Mouse (Mus musculus): Measurements from ENCODE around the gene Exosc7.

Gene Exosc7

DNA sequence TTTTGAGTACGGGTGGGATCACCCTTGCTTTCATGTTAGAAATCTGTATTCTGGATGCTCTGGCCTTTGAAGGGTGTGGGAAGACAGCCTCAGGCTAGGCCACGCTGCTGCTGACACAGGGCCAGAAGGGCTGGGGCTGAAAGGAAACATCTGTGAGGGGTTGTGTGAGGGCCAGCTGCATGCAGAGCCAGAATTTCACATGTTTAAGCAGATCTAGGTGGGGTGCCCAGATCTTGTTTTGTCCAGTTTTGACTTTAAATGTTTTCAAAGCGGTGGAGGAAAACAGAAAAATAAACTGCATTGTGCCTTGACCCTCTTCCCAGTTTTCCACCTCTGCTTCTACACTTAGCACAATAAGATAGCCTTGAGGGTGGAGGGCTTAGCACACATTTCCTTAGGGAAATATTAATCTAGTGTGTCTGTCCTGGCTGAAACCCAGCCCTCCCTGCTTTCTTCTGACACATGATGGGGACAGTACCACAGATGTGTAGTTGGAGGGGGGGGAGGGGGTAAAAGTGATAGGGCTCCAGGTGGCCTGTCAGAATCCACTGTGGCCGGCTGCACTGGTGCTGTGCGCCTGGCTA is 26.0 kb downstream of the Exosc7 start:
- no peak for DNase-seq (ENCODE audit: low spot score in 2 of 2)

GRCm38 (mm10) chr9:123139887-123140614 is 27.0 kb downstream of the Exosc7 start:
- no peak for DNase-seq (ENCODE audit: low spot score in 2 of 2)

- no peak for DNase-seq (ENCODE audit: low spot score in 2 of 2)
Observed at GRCm38 (mm10) chr9:123148430-123148829, 35.4 kb downstream of the Exosc7 start.

- DNase-seq (ENCODE audit: low spot score in 2 of 2), result no peak
Observed at GRCm38 (mm10) chr9:123150241-123151020, 37.4 kb downstream of the Exosc7 start, which contains the start of gene Clec3b. Gene Clec3b (plus strand): TSS chr9:123150946.

- DNase-seq (ENCODE audit: low spot score in 2 of 2), result no peak
Observed at GRCm38 (mm10) chr9:123151561-123151960, 38.5 kb downstream of the Exosc7 start.

- DNase-seq (ENCODE audit: low spot score in 2 of 2), result no peak
Observed at GRCm38 (mm10) chr9:123152026-123152425, 39.0 kb downstream of the Exosc7 start.

DNA sequence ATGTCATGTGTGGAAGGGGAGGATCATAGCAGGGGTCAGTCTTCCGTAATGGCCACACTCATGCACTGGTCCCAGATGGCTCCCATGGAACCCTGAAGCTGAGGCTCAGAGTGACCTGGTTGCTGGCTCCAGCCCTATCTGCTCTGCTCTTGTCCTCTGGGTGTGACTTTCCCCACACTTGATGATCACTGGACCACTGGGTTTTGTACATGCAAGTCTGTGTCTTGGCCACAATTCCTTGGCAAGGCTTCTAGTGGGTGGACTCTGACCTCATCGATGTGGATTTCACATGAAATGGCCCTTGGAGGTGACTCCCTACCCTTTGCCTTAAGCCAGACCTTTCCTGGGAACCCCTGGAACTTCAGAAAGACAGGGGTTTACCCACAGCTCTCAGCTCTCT is 40.1 kb downstream of the Exosc7 start:
- no peak for DNase-seq (ENCODE audit: low spot score in 2 of 2)

DNA sequence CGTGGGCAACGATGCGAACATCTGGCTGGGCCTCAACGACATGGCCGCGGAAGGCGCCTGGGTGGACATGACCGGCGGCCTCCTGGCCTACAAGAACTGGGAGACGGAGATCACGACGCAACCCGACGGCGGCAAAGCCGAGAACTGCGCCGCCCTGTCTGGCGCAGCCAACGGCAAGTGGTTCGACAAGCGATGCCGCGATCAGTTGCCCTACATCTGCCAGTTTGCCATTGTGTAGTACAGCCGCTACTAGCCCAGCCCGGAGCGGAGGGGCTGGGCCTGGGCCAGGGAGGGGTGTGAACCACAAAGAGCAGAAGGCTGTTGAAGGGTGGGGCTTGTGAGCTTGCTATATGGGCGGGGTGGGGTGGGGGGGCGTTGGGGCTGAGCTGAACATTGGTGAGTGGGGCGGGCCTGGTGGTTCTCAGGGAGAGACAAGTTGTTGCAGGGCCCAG is 43.9 kb downstream of the Exosc7 start:
- DNase-seq (ENCODE audit: low spot score in 2 of 2), result peak; percentile 55 to 73

GRCm38 (mm10) chr9:123157699-123158098 is 44.7 kb downstream of the Exosc7 start:
- DNase-seq (ENCODE audit: low spot score in 2 of 2), result no peak

DNA sequence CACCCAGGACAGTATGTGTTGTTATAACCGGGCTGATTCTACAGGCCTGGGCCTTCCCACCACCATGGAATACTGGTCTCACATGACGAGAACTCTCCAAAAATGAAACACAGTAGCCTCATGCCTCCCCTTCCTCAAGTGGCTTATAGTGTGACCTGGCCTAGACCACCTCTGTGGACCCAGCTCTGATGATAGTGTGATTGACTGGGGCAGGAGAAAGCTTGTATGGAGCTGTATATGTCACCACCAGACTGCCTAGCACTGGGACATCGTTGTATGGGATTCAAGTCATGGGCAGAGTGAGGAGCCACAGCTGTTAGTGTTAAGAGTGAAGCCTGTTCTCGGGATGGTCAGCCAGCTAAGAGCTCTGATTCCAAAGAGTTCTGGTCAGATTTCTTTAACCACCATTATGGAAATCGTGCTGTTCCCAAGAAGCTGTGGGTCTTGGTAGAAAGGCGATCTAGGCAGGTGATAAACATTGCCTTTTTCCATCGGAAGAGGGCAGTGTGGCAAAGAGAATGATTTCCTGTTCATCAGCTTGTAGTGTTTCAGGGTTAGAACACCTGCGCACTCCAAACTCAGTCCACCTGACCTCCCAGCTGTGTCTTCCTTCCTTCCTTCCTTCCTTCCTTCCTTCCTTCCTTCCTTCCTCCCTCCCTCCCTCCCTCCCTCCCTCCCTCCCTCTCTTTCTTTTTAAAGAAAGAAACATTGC is 45.3 kb downstream of the Exosc7 start:
- no peak for DNase-seq (ENCODE audit: low spot score in 2 of 2)

- peak; percentile 66 to 76 for DNase-seq (ENCODE audit: low spot score in 2 of 2)
Observed at GRCm38 (mm10) chr9:123159330-123159729, 46.3 kb downstream of the Exosc7 start.

GRCm38 (mm10) chr9:123161792-123162191 is 48.8 kb downstream of the Exosc7 start:
- no peak for DNase-seq (ENCODE audit: low spot score in 2 of 2)

DNA sequence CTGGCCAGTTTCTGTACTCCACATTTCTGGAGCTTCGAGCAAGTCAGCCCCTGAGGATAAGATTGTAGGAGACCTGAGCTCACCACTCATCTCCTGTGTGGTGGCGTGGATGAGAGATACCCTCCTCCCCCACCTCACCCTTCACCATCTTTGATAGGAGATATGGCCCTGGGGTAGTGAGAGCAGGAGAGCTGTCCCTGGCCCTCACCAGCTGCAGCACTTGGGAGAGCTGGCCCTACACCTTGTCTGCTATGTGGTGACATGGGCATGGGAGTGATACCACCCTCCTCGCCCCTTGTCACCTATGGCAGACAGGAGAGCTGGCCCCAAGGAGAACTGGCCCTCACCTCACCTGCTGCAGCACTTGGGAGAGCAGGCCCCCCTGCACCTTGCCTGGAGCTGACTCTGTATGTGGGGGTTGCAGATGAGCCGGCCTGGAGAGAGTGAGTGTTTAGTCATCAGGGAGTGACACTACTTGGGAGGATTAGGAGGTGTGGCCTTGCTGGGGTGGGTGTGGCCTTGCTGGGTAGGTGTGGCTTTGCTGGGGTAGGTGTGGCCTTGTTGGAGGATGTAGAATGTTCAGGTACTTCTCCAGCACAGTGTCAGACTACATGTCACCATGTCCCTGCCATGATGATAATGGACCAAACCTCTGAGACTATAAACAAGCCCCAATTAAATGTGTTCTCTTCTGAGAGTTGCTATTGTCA is 50.1 kb downstream of the Exosc7 start:
- DNase-seq (ENCODE audit: low spot score in 2 of 2), result no peak

DNA sequence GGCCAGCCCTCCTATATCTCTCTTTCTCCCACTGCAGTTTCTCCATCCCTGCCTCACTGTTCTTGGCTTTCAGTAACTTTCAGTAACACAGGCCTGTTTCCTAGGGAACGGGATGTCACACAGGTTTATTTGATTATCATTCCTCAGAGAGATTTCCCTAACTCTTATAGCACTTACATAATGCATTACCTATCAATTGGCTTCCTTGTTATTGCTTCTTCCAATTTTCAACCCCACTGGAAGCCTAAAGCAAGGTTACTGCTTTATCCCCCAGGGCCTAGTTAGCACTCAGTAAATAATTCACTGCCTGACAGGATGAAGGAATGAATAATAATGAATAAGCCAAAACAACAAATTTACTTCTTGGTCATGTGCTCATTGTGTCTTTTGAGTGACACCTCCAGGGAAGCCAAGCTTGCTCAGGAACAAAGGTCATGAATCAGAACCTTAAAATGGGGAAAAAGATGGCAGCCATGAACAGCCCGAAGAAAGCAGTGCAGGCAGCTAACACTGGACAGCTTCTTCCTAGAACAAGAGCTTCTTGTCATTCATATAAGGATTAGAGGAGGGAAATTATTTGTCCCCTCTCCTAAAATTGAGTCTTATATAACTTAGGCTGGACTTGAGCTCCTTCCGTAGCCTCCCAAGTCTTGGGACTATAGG is 52.9 kb downstream of the Exosc7 start:
- DNase-seq (ENCODE audit: low spot score in 2 of 2), result no peak

- no peak for DNase-seq (ENCODE audit: low spot score in 2 of 2)
Observed at GRCm38 (mm10) chr9:123173760-123174159, 60.7 kb downstream of the Exosc7 start.

GRCm38 (mm10) chr9:123174356-123174755 is 61.3 kb downstream of the Exosc7 start:
- DNase-seq (ENCODE audit: low spot score in 2 of 2), result no peak

DNA sequence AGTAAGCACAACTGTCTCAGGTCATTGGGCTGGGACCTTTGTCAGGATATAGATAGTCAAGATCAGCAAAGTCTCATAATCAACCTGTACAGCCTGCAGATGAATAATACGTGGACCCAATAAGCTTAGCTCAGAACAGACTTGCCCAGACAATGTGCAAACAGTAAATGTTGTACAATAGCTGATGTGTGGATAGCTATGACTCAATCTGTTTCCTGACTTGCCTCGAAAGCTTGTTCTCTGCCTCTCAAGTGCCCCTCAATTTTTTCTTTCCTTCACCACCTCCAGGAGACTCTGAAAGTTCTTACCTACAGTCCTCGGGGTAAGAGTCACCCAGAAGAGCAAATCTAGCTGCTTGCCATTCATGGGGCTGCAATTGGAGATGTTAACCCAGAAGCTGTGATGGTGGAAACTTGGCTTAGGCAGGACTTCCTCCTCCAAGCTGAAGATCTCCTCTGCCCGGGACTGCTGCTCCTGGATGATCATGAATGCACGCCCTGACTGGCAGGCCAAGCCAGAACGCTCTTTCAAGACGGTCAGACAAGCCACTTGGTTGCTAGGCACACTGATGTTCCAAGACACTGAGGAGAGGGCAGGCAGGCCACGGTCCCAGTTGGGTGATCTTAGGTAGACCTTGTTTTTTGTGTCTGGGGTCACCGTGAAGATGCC is 64.5 kb downstream of the Exosc7 start:
- no peak for DNase-seq (ENCODE audit: low spot score in 2 of 2)

GRCm38 (mm10) chr9:123180003-123180402 is 67.0 kb downstream of the Exosc7 start:
- DNase-seq (ENCODE audit: low spot score in 2 of 2), result no peak

DNA sequence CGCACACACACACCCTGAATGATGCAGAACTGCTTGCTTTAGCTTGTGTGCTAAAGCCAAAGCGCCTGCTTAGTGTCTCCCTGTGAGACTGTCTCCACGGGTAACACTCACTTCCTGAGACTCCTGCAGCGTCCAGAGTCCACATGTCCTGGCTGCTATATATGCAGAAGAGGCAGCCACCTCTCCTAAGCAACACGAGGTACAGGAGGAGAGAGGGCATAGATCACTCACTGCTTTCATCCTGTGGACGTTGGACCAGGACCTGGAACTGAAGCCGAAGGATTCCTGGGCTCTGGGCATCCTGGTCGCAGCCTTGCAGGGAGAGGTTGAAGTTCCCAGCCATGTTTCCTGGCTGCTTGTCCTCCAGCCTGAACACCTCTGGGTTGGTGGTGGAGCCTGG is 70.2 kb downstream of the Exosc7 start:
- no peak for DNase-seq (ENCODE audit: low spot score in 2 of 2)

DNA sequence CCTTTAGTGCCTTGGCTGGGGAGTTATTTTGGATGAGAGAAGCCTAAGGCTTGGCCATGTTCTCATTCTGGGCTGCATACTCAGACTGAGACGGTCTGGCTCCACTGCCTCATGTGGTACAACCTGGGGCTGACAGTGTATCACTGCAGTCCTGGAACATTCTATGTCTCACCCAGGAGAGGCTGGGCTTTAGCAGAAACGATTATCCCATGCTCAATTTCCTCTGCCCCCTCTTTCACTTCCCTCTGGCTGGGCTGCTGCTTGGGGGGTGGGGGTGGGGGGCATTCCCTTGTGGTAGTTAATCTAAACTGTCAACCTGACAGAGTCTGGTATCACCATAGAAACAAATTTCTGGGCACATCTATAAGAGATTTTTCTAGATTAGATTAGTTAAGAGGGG is 72.5 kb downstream of the Exosc7 start:
- no peak for DNase-seq (ENCODE audit: low spot score in 2 of 2)

Measured in spleen, postnatal 4 days (tissue).